Mouse (Mus musculus) kidney, embryonic 16.5 days (tissue): Measurements from ENCODE around the gene Wnt1. TPM values are rescaled to one million over a fixed set of nuclear protein-coding genes. Genes with fewer than 3 reads are reported as not detected.
"Not testable (repeated sequence)": the region's sequence is repeated elsewhere in the genome, so short reads cannot be mapped to it uniquely, and the experiment has no call there.

Experiments
- ATAC-seq: fragments of 200-750 bp; cut with Nextera tagmentation; 2 replicates; pipeline ENCODE4 v1.8.0; 2017; ENCODE audit warnings: moderate TSS enrichment; ENCODE audit not compliant: low FRiP score, low TSS enrichment
- H3K27ac ChIP-seq: fragments of 300-500 bp; sonication (generic); 2 replicates; pipeline ENCODE4 v1.5.1; 2014; ENCODE audit warnings: low read length
- H3K27me3 ChIP-seq: fragments of 300-500 bp; sonication (generic); 2 replicates; pipeline ENCODE4 v1.6.1; 2014; ENCODE audit warnings: low read length, control low read depth, mixed read lengths; ENCODE audit not compliant: insufficient read depth
- H3K36me3 ChIP-seq: fragments of 300-500 bp; sonication (generic); 2 replicates; pipeline ENCODE4 v1.6.1; 2014; ENCODE audit warnings: low read length, control low read depth, mixed read lengths; ENCODE audit not compliant: insufficient read depth
- H3K4me1 ChIP-seq: fragments of 300-500 bp; sonication (generic); 2 replicates; pipeline ENCODE4 v1.6.1; 2014; ENCODE audit warnings: low read length, control low read depth, mixed read lengths; ENCODE audit not compliant: insufficient read depth
- H3K4me2 ChIP-seq: fragments of 300-500 bp; sonication (generic); replicated peaks from 2 replicates; pipeline ENCODE4 v1.6.1; 2014; ENCODE audit warnings: low read depth, low read length
- H3K4me3 ChIP-seq: fragments of 300-500 bp; sonication (generic); 2 replicates; pipeline ENCODE4 v1.5.1; 2014; ENCODE audit warnings: mild to moderate bottlenecking, low read length
- H3K9ac ChIP-seq: fragments of 300-500 bp; sonication (generic); replicated peaks from 2 replicates; pipeline ENCODE4 v1.6.1; 2014; ENCODE audit warnings: low read length
- H3K9me3 ChIP-seq: fragments of 300-500 bp; sonication (generic); 2 replicates; pipeline ENCODE4 v1.6.1; 2016; ENCODE audit warnings: low read length, control low read depth
- WGBS: fragments of 180-500 bp; shearing (Covaris S2); extraction: QIAGEN DNeasy Blood & Tissue Kit; methylation state at CpG from one replicate; pipeline ENCODE4 v1.1.7; 2014; 5-methylcytosine and 5-hydroxymethylcytosine counted together
- polyA plus RNA-seq: library from polyadenylated mRNA; unstranded; fragments of >200 nt; fragmentation: Nextera tagmentation; extraction: Ambion mirVana; gene quantifications from 2 replicates; pipeline ENCODE4 v1.2.1, GENCODE M21; 2015

Wnt1 gene
- not detected in 2 replicates for polyA plus RNA-seq

DNA sequence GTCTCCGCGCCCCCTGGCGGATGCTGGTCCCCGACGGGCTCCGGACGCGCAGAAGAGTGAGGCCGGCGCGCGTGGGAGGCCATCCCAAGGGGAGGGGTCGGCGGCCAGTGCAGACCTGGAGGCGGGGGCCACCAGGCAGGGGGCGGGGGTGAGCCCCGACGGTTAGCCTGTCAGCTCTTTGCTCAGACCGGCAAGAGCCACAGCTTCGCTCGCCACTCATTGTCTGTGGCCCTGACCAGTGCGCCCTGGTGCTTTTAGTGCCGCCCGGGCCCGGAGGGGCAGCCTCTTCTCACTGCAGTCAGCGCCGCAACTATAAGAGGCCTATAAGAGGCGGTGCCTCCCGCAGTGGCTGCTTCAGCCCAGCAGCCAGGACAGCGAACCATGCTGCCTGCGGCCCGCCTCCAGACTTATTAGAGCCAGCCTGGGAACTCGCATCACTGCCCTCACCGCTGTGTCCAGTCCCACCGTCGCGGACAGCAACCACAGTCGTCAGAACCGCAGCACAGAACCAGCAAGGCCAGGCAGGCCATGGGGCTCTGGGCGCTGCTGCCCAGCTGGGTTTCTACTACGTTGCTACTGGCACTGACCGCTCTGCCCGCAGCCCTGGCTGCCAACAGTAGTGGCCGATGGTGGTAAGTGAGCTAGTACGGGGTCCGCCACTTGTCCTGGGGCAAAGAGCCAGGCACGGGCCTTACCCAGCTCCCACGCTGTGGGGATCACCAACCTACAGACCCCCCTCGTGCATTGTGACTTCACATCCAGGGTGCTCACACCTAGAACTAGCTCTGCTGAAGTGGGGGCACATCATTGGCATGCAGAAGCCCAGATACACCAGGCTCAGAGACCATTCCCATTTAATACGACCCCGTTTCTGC, at the start of gene Wnt1:
Wnt1 (plus strand) TSS at position 197 of the 875 bp plus-strand sequence.
- Histone ChIP-seq H3K27ac (no peak within 1 kb of the TSS), H3K4me3 (peak within 1 kb of the TSS; percentile 26), H3K4me2 (peak within 1 kb of the TSS; percentile 42), H3K27me3 (peaks cover 85% of the 10 kb centered on the region), H3K4me1 (peaks cover 29% of the 10 kb centered on the region), H3K36me3 (no peaks in the 10 kb centered on the region), H3K9ac (no peak within 1 kb of the TSS), H3K9me3 (no peaks in the 10 kb centered on the region)
- peak; percentile 54; the same call in 1 of the 2 replicates for ATAC-seq
- WGBS: 3% methylated on average over 43 of the region's 51 CpGs

- 92% methylated on average over 8 of the region's 8 CpGs for WGBS
Observed at GRCm38 (mm10) chr15:98740219-98740618, 49.4 kb upstream of the Wnt1 start.

GRCm38 (mm10) chr15:98742766-98743428, 46.8 kb upstream of the Wnt1 start:
- H3K9me3 ChIP-seq: no peaks in the 10 kb centered on the region
- no peak overlapping the region for H3K9ac ChIP-seq
- 73% methylated on average over 8 of the region's 8 CpGs for WGBS
- peaks cover 33% of the 10 kb centered on the region for H3K36me3 ChIP-seq
- H3K4me2 ChIP-seq: no peak overlapping the region
- H3K4me1 ChIP-seq: peaks cover 5% of the 10 kb centered on the region; the same call in 1 of the 2 replicates
- no peak overlapping the region for H3K4me3 ChIP-seq
- no peak for ATAC-seq
- no peaks in the 10 kb centered on the region for H3K27me3 ChIP-seq
- no peak overlapping the region for H3K27ac ChIP-seq

More at GRCm38 (mm10) chr15:98740219-98740618, 49.4 kb upstream of the Wnt1 start:
- Histone ChIP-seq H3K4me3 (no peak overlapping the region), H3K4me2 (no peak overlapping the region), H3K27ac (no peak overlapping the region), H3K9ac (no peak overlapping the region), H3K4me1 (no peaks in the 10 kb centered on the region), H3K9me3 (no peaks in the 10 kb centered on the region), H3K27me3 (no peaks in the 10 kb centered on the region), H3K36me3 (peaks cover 51% of the 10 kb centered on the region)
- no peak for ATAC-seq

DNA sequence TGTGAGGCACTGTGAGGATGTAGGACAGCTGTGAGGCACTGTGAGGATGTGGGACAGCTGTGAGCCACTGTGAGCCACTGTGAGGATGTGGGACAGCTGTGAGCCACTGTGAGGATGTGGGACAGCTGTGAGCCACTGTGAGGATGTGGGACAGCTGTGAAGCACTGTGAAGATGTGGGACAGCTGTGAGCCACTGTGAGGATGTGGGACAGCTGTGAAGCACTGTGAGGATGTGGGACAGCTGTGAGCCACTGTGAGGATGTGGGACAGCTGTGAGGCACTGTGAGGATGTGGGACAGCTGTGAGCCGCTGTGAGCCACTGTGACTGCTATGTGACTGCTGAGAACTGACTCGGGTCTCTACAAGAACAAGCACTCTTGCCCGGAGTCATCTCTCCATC, 45.8 kb upstream of the Wnt1 start:
- not testable (repeated sequence) for H3K9ac ChIP-seq, ATAC-seq, H3K4me1 ChIP-seq, H3K4me3 ChIP-seq, H3K4me2 ChIP-seq, H3K9me3 ChIP-seq, H3K27me3 ChIP-seq, H3K27ac ChIP-seq
- H3K36me3 ChIP-seq: peaks cover 29% of the 10 kb centered on the region
- 86% methylated on average over 3 of the region's 3 CpGs for WGBS

GRCm38 (mm10) chr15:98746344-98746965, 43.2 kb upstream of the Wnt1 start:
- no peak overlapping the region for H3K4me2 ChIP-seq
- no peaks in the 10 kb centered on the region for H3K27me3 ChIP-seq
- no peak overlapping the region for H3K27ac ChIP-seq
- peaks cover 9% of the 10 kb centered on the region; the same call in 1 of the 2 replicates for H3K4me1 ChIP-seq
- no peak overlapping the region for H3K9ac ChIP-seq
- WGBS: 73% methylated on average over 10 of the region's 10 CpGs
- ATAC-seq: no peak
- no peak overlapping the region for H3K4me3 ChIP-seq
- no peaks in the 10 kb centered on the region for H3K9me3 ChIP-seq
- peaks cover 4% of the 10 kb centered on the region for H3K36me3 ChIP-seq

DNA sequence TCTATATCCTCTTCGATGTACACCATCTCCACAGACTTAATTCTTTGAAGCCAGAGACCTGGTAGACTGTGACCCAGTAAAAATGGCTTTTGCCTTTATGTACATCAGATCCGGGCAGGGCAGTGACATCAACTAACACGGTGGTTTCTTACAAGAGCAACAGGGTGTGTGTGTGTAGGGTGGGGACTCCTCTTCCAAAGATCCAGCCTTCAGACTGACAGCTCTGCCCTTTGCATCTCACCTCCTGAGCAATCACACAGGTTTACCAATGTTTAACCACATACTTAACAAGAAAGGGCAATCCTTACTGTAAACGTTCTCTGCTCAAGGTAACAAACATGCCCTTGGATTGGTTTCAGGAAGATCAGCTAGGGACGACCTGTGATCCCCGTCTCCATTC, 42.4 kb upstream of the Wnt1 start:
- 71% methylated on average over 6 of the region's 6 CpGs for WGBS

DNA sequence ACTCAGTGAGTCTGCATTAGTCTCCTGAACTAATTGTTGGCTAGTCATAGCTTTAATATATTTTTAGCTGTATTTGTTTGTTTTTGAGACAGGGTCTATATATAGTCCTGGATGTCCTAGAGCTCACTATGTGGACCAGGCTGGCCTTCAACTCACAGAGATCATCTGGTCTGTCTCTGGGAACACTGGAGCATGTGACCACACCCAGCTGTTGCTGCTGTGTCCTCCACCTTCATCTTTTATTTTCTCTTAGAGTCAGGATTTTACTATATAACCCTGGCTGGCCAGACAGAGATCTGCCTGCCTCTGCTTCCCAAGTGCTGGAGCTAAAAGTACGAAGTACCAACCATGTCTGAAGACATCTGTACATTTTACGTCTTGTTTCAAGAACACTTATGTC, 40.6 kb upstream of the Wnt1 start:
- ATAC-seq: no peak
- H3K36me3 ChIP-seq: peaks cover 5% of the 10 kb centered on the region
- no peak overlapping the region for H3K4me2 ChIP-seq
- no peak overlapping the region for H3K9ac ChIP-seq
- H3K27ac ChIP-seq: no peak overlapping the region
- H3K4me1 ChIP-seq: peaks cover 9% of the 10 kb centered on the region; the same call in 1 of the 2 replicates
- H3K4me3 ChIP-seq: no peak overlapping the region
- no peaks in the 10 kb centered on the region for H3K9me3 ChIP-seq
- no peaks in the 10 kb centered on the region for H3K27me3 ChIP-seq
- WGBS: 95% methylated on average over 2 of the region's 2 CpGs

More for the DNA sequence above, 42.4 kb upstream of the Wnt1 start:
- H3K9me3 ChIP-seq: no peaks in the 10 kb centered on the region
- peaks cover 2% of the 10 kb centered on the region; the same call in 1 of the 2 replicates for H3K36me3 ChIP-seq
- no peak overlapping the region for H3K4me3 ChIP-seq
- H3K27me3 ChIP-seq: no peaks in the 10 kb centered on the region
- ATAC-seq: no peak
- H3K4me1 ChIP-seq: peaks cover 9% of the 10 kb centered on the region; the same call in 1 of the 2 replicates
- no peak overlapping the region for H3K9ac ChIP-seq
- H3K4me2 ChIP-seq: no peak overlapping the region
- no peak overlapping the region for H3K27ac ChIP-seq

DNA sequence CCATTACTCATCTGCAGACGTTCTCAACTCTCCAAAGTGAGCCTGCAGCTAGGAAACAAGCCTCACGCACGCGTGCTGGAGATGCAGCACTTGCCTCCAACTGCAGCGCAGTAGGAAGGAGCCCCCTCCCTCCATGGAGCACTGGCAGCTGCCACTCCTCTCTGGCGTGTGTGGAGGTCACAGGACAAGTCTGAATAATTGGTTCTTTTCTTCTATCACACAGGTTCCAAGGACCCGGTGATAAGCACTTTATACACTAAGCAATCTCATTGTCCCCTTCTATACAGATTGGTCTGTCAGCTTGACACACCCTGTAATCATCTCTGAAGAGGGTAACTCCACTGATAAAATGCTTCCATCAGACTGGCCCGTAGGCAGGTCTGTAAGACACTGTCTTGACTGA, 36.6 kb upstream of the Wnt1 start:
- H3K9ac ChIP-seq: no peak overlapping the region
- no peaks in the 10 kb centered on the region for H3K9me3 ChIP-seq
- H3K4me1 ChIP-seq: peaks cover 3% of the 10 kb centered on the region; the same call in 1 of the 2 replicates
- no peaks in the 10 kb centered on the region for H3K27me3 ChIP-seq
- WGBS: 80% methylated on average over 8 of the region's 8 CpGs
- H3K36me3 ChIP-seq: peaks cover 5% of the 10 kb centered on the region
- H3K4me2 ChIP-seq: no peak overlapping the region
- H3K27ac ChIP-seq: no peak overlapping the region
- no peak overlapping the region for H3K4me3 ChIP-seq
- ATAC-seq: no peak

DNA sequence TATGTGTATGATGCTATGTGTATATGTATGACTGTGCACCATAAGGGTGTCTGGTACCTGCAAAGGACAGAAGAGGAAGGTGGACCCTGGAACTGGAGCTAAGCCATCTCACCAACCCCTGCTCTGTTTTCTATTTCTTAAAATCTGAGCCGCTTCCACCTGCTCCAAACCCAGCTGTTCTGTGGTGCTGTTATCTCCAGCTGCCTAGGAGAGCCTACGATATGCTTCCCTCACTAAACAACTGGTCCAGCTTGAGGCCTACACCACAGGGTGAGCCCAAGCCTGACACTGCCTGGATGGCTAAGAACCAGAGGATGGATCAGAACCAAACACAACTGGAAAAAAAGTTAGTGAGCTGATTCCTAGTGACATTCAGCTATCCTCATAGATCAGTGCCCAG, 35.5 kb upstream of the Wnt1 start:
- no peak overlapping the region for H3K4me2 ChIP-seq
- H3K27me3 ChIP-seq: no peaks in the 10 kb centered on the region
- no peak overlapping the region for H3K9ac ChIP-seq
- H3K4me1 ChIP-seq: no peaks in the 10 kb centered on the region
- WGBS: 90% methylated on average over 2 of the region's 2 CpGs
- no peak for ATAC-seq
- peaks cover 8% of the 10 kb centered on the region for H3K36me3 ChIP-seq
- no peaks in the 10 kb centered on the region for H3K9me3 ChIP-seq
- H3K27ac ChIP-seq: no peak overlapping the region
- no peak overlapping the region for H3K4me3 ChIP-seq
